In genomic region chr11:54757993-54758392, GRCm38 (mm10) we compare ENCODE assay signal across 10 mouse cellular contexts. TPM values are rescaled to one million over a fixed set of nuclear protein-coding genes. Genes with fewer than 3 reads are reported as not detected.
DNase-seq lines count a peak whose midpoint lies in the region; ATAC-seq lines count a peak whose summit lies in the region.
"Had no signal": no experiment of that assay in that cellular context is flagged by ENCODE, and none has a peak within 500 bp of the region (broad histone marks: within the 10 kb centered on the region; RNA-seq: fewer than 3 reads in every experiment).

No protein-coding gene starts in this region.

- 13% methylated on average over 1 of the region's 1 CpGs for WGBS in liver, embryonic 12.5 days (ENCODE audit: insufficient replicate concordance)

- H3K27me3 ChIP-seq in liver, embryonic 12.5 days (replicated peaks) = no peaks in the 10 kb centered on the region
- H3K27me3 ChIP-seq: stomach, embryonic 15.5 days had no signal

- no peak overlapping the region for H3K9ac ChIP-seq in liver, embryonic 12.5 days
- H3K9ac ChIP-seq: stomach, embryonic 15.5 days had no signal

- H3K4me2 ChIP-seq in liver, embryonic 12.5 days = no peak overlapping the region
- H3K4me2 ChIP-seq: stomach, embryonic 15.5 days had no signal

- H3K4me3 ChIP-seq in liver, embryonic 12.5 days = no peak overlapping the region
- H3K4me3 ChIP-seq: heart, adult 2 months; stomach, embryonic 15.5 days had no signal

- no peak overlapping the region for H3K27ac ChIP-seq in liver, embryonic 12.5 days
- H3K27ac ChIP-seq: stomach, embryonic 15.5 days had no signal

- H3K4me1 ChIP-seq in liver, embryonic 12.5 days = peaks cover 22% of the 10 kb centered on the region; the same call in 1 of the 2 replicates
- H3K4me1 ChIP-seq: stomach, embryonic 15.5 days had no signal

- no peak for ATAC-seq in liver, embryonic 12.5 days
- ATAC-seq in megakaryocyte, adult 5-6 weeks (ENCODE audit: poor library complexity, severe bottlenecking) = peak; percentile 97

- DNase-seq in cerebellum, postnatal 10 days = peak; percentile 64 to 66
- no peak for DNase-seq in cerebellum, adult 8-10 months
- peak; percentile 14 for DNase-seq in liver
- DNase-seq in heart, adult 9 months (ENCODE audit: low spot score in 2 of 2) = peak; percentile 46 to 48
- no peak for DNase-seq in embryo, embryonic 10 days (ENCODE audit: low spot score)
- DNase-seq in right cerebral cortex, postnatal 10 days (ENCODE audit: low spot score in 2 of 2) = no peak

- peaks cover 22% of the 10 kb centered on the region for H3K36me3 ChIP-seq in liver, embryonic 12.5 days
- H3K36me3 ChIP-seq: stomach, embryonic 15.5 days had no signal

- no peaks in the 10 kb centered on the region for H3K9me3 ChIP-seq in liver, embryonic 12.5 days (replicated peaks)
- H3K9me3 ChIP-seq: stomach, embryonic 15.5 days had no signal

RNA-seq across cellular contexts. Expression of gene Cdc42se2, which starts 29.5 kb away (rescaled TPM):
- polyA plus RNA-seq in liver, embryonic 12.5 days (2016; fragmentation: Nextera tagmentation; extraction: Ambion mirVana) = 28.0 and 28.5 TPM in 2 replicates
- total RNA-seq in megakaryocyte, adult 5-6 weeks (2015) = 70.3 and 73.9 TPM in 2 replicates
- total RNA-seq in megakaryocyte, adult 5-6 weeks (2017) = 92.6 and 94.5 TPM in 2 replicates

Comparison
In these comparisons a context has a peak if more than half of its experiments do, and no peak if none do; other contexts are left out.
1. DNase-seq: peak in cerebellum, postnatal 10 days (2 of 2), liver (single experiment) and heart, adult 9 months (2 of 2); none in cerebellum, adult 8-10 months (single experiment), embryo, embryonic 10 days (single experiment) and right cerebral cortex, postnatal 10 days (0 of 2).